Mouse (Mus musculus) testis, adult 2 months (tissue): ENCODE measurements at regions not wholly inside any gene's neighbourhood (a gene's known extent, or its start where the extent isn't known, plus 50 kb on each side); places are given as distances from the start of the nearest gene placed in this dataset.

Experiments used
- CTCF ChIP-seq: fragments of 200-500 bp; IDR thresholded peaks from 2 replicates; pipeline ENCODE4 v1.5.1; 2012; ENCODE audit warnings: low read depth, mild to moderate bottlenecking, inconsistent platforms, low read length, moderate library complexity; ENCODE audit not compliant: control insufficient read depth, insufficient read depth, insufficient replicate concordance
- POLR2A ChIP-seq: fragments of 200-500 bp; IDR thresholded peaks from 2 replicates; pipeline ENCODE4 v1.6.1; 2012; ENCODE audit warnings: low read depth, mild to moderate bottlenecking, inconsistent platforms, low read length, moderate library complexity; ENCODE audit not compliant: control insufficient read depth

- TF ChIP-seq CTCF, result no peak
- TF ChIP-seq POLR2A, result no peak
Observed at GRCm38 (mm10) chr13:28793166-28793935, 160.2 kb downstream of the Sox4 start.
